Mouse (Mus musculus) kidney, adult 2 months (tissue): ENCODE measurements at regions not wholly inside any gene's neighbourhood (a gene's known extent, or its start where the extent isn't known, plus 50 kb on each side); places are given as distances from the start of the nearest gene placed in this dataset.

Experiments used
- CTCF ChIP-seq: fragments of 200-500 bp; conservative IDR thresholded peaks from 2 replicates; pipeline ENCODE4 v1.5.1; 2011; ENCODE audit warnings: low read depth, mild to moderate bottlenecking, control low read depth, low read length, moderate library complexity, mixed read lengths; ENCODE audit not compliant: insufficient read depth, insufficient read length
- POLR2A ChIP-seq: fragments of 200-500 bp; IDR thresholded peaks from one replicate; pipeline ENCODE4 v1.6.1; 2011; ENCODE audit warnings: low read depth, low read length, control low read depth

- no peak for TF ChIP-seq POLR2A
- no peak for TF ChIP-seq CTCF
Observed at GRCm38 (mm10) chr11:18571557-18572209, 447.1 kb downstream of the Meis1 start.
